Mouse (Mus musculus) thymus, adult 2 months (tissue): ENCODE results near the gene Mindy4.

Source experiments
- CTCF ChIP-seq: fragments of 200-500 bp; IDR thresholded peaks from 2 replicates; pipeline ENCODE4 v1.5.1; 2012; ENCODE audit warnings: mild to moderate bottlenecking, control low read depth, low read length, moderate library complexity, borderline replicate concordance; ENCODE audit not compliant: control insufficient read depth, poor library complexity, insufficient read depth; ENCODE audit errors: extremely low read depth
- POLR2A ChIP-seq: fragments of 200-500 bp; IDR thresholded peaks from 2 replicates; pipeline ENCODE4 v1.6.1; 2012; ENCODE audit warnings: mild to moderate bottlenecking, low read length, control low read depth, moderate library complexity; ENCODE audit not compliant: control insufficient read depth, poor library complexity, insufficient read depth; ENCODE audit errors: extremely low read depth

- no peak for TF ChIP-seq POLR2A
- TF ChIP-seq CTCF: no peak
These were observed 42.5 kb downstream of the Mindy4 start for GRCm38 (mm10) chr6:55245680-55246079.
